Mouse (Mus musculus) heart, adult 2 months (tissue): ENCODE measurements around the gene Acp7. TPM values are rescaled to one million over a fixed set of nuclear protein-coding genes. Genes with fewer than 3 reads are reported as not detected.

Experiments
- DNase-seq, 2 experiments: peaks; one replicate each; pipeline ENCODE4 v3.0.0; 2021
- H3K27ac ChIP-seq: fragments of 200-600 bp; 2 replicates; pipeline ENCODE4 v1.8.1; 2022
- H3K27me3 ChIP-seq: fragments of 200-500 bp; 2 replicates; pipeline ENCODE4 v1.6.1; 2012; ENCODE audit warnings: mild to moderate bottlenecking, low read length, inconsistent platforms, mixed read lengths; ENCODE audit not compliant: control insufficient read depth, insufficient read depth
- H3K36me3 ChIP-seq: fragments of 200-500 bp; 2 replicates; pipeline ENCODE4 v1.6.1; 2012; ENCODE audit warnings: low read length, inconsistent platforms; ENCODE audit not compliant: control insufficient read depth, insufficient read depth
- H3K4me1 ChIP-seq: fragments of 200-500 bp; 2 replicates; pipeline ENCODE4 v1.6.1; 2011; ENCODE audit warnings: low read length; ENCODE audit not compliant: control insufficient read depth, insufficient read depth
- H3K4me3 ChIP-seq: fragments of 200-600 bp; 2 replicates; pipeline ENCODE4 v1.8.1; 2022
- H3K79me2 ChIP-seq: fragments of 200-500 bp; replicated peaks from 2 replicates; pipeline ENCODE4 v1.6.1; 2012; ENCODE audit warnings: mild to moderate bottlenecking, inconsistent platforms, low read length, moderate library complexity, mixed read lengths; ENCODE audit not compliant: control insufficient read depth, insufficient read depth
- H3K9ac ChIP-seq: fragments of 200-500 bp; 2 replicates; pipeline ENCODE4 v1.6.1; 2012; ENCODE audit warnings: low read depth, mild to moderate bottlenecking, control low read depth, inconsistent platforms, low read length, mixed read lengths
- CTCF ChIP-seq: fragments of 200-600 bp; IDR thresholded peaks from 2 replicates; pipeline ENCODE4 v1.8.1; 2022; ENCODE audit warnings: antibody characterized with exemption, mild to moderate bottlenecking, moderate library complexity
- EP300 ChIP-seq: fragments of 200-500 bp; IDR thresholded peaks from 2 replicates; pipeline ENCODE4 v1.6.1; 2011; ENCODE audit warnings: low read depth, low read length, control low read depth; ENCODE audit not compliant: insufficient read depth
- POLR2A ChIP-seq: fragments of 200-500 bp; IDR thresholded peaks from 2 replicates; pipeline ENCODE4 v1.6.1; 2011; ENCODE audit warnings: mild to moderate bottlenecking, low read depth, low read length, control low read depth; ENCODE audit not compliant: insufficient read depth
- WGBS: fragments of 180-500 bp; shearing (Covaris S2); methylation state at CpG from one replicate; pipeline ENCODE4 v1.1.7; 2018; 5-methylcytosine and 5-hydroxymethylcytosine counted together
- intact Hi-C: fragments of 180-260 bp; cut with DNase I; formaldehyde crosslinking; loops from one replicate; pipeline ENCODE4 v1.15.1; 2025
- microRNA-seq, 2 experiments: library from miRNA; unstranded; fragments of <30 nt; microRNA quantifications; one replicate each; pipeline ENCODE4 v1.2.0; 2021
- polyA plus RNA-seq: library from polyadenylated mRNA; depleted of rRNA; stranded (reverse); fragments of >200 nt; gene quantifications from 2 replicates; pipeline ENCODE4 v1.2.3, GENCODE M21; 2012; rRNA removed
- total RNA-seq, 2 experiments: library from RNA; stranded (reverse); gene quantifications; 2 replicates each; pipeline ENCODE4 v1.2.3; 2021

Gene Acp7
- total and polyA plus RNA-seq, 3 experiments = 0.49 TPM; not detected in 2

- Histone ChIP-seq H3K9ac (no peak overlapping the region), H3K27ac (no peak overlapping the region), H3K36me3 (no peaks in the 10 kb centered on the region), H3K4me3 (no peak overlapping the region), H3K27me3 (no peaks in the 10 kb centered on the region), H3K79me2 (no peaks in the 10 kb centered on the region), H3K4me1 (no peaks in the 10 kb centered on the region; the same call in 1 of the 2 replicates)
- TF ChIP-seq POLR2A (no peak), CTCF (no peak), EP300 (no peak)
- intact Hi-C loops = no loop called here
- DNase-seq = no peak
- 93% methylated on average over 11 of the region's 11 CpGs for WGBS
Observed at GRCm38 (mm10) chr7:28561967-28562366, 69.2 kb downstream of the Acp7 start.

GRCm38 (mm10) chr7:28560856-28561255 is 70.3 kb downstream of the Acp7 start:
- WGBS = 94% methylated on average over 10 of the region's 10 CpGs
- intact Hi-C loops = no loop called here
- TF ChIP-seq POLR2A (no peak), EP300 (no peak), CTCF (no peak)

GRCm38 (mm10) chr7:28558486-28558885 is 72.6 kb downstream of the Acp7 start:
- Histone ChIP-seq H3K36me3 (no peaks in the 10 kb centered on the region), H3K79me2 (no peaks in the 10 kb centered on the region), H3K4me1 (no peaks in the 10 kb centered on the region; the same call in 1 of the 2 replicates), H3K9ac (no peak overlapping the region), H3K27ac (no peak overlapping the region), H3K27me3 (no peaks in the 10 kb centered on the region), H3K4me3 (no peak overlapping the region)
- DNase-seq = peak; percentile 68 to 76
- 39% methylated on average over 4 of the region's 4 CpGs for WGBS
- intact Hi-C loops = no loop called here
- TF ChIP-seq POLR2A = no peak

More at GRCm38 (mm10) chr7:28560856-28561255, 70.3 kb downstream of the Acp7 start:
- Histone ChIP-seq H3K9ac (no peak overlapping the region), H3K27ac (no peak overlapping the region), H3K79me2 (no peaks in the 10 kb centered on the region), H3K4me1 (no peaks in the 10 kb centered on the region; the same call in 1 of the 2 replicates), H3K4me3 (no peak overlapping the region), H3K36me3 (no peaks in the 10 kb centered on the region), H3K27me3 (no peaks in the 10 kb centered on the region)
- no peak for DNase-seq

- H3K4me3 ChIP-seq = no peak overlapping the region
- no peak overlapping the region for H3K9ac ChIP-seq
- TF ChIP-seq CTCF (no peak), POLR2A (no peak), EP300 (no peak)
- WGBS = 68% methylated on average over 6 of the region's 6 CpGs
- H3K4me1 ChIP-seq = no peaks in the 10 kb centered on the region; the same call in 1 of the 2 replicates
- no peak overlapping the region for H3K27ac ChIP-seq
- H3K79me2 ChIP-seq = no peaks in the 10 kb centered on the region
- intact Hi-C loops = no loop called here
- DNase-seq = no peak
- H3K36me3 ChIP-seq = no peaks in the 10 kb centered on the region
- H3K27me3 ChIP-seq = no peaks in the 10 kb centered on the region
Observed at GRCm38 (mm10) chr7:28557708-28558107, 73.4 kb downstream of the Acp7 start.

Small RNAs within 50 kb of the gene (microRNA-seq; reads per million reads assigned to microRNA genes)
- gene Mir7049 = 0 to 1.1 reads per million in 2 experiments

Other genes with a start within 250 kb of the Acp7 start
- gene Med29, start 238.6 kb downstream of the Acp7 start, total RNA-seq = 10 to 100 TPM; 20.8 to 21.5 TPM
- 48.8 and 50.4 TPM in 2 replicates for gene Med29, start 238.6 kb downstream of the Acp7 start, polyA plus RNA-seq
- 10 to 100 TPM; 41.3 to 42.1 TPM for gene Paf1, start 238.4 kb downstream of the Acp7 start, total RNA-seq
- 63.8 and 67.0 TPM in 2 replicates for gene Paf1, start 238.4 kb downstream of the Acp7 start, polyA plus RNA-seq
- gene Gmfg, start 193.9 kb downstream of the Acp7 start, total RNA-seq = 1 to 10 TPM; 3.8 to 5.3 TPM
- 6.8 and 7.1 TPM in 2 replicates for gene Gmfg, start 193.9 kb downstream of the Acp7 start, polyA plus RNA-seq
- under 1 TPM; 0.68 to 0.73 TPM for gene Lrfn1, start 179.4 kb downstream of the Acp7 start, total RNA-seq
- gene Lrfn1, start 179.4 kb downstream of the Acp7 start, polyA plus RNA-seq = 0.82 and 1.3 TPM in 2 replicates
- gene Ifnl2, start 120.9 kb downstream of the Acp7 start, total RNA-seq = not detected
- gene Ifnl2, start 120.9 kb downstream of the Acp7 start, polyA plus RNA-seq = not detected in 2 replicates
- gene Ifnl3, start 108.5 kb downstream of the Acp7 start, total RNA-seq = not detected
- gene Ifnl3, start 108.5 kb downstream of the Acp7 start, polyA plus RNA-seq = not detected in 2 replicates
- gene Sycn, start 90.4 kb downstream of the Acp7 start, total RNA-seq = not detected
- not detected in 2 replicates for gene Sycn, start 90.4 kb downstream of the Acp7 start, polyA plus RNA-seq
- gene Nccrp1, start 84.1 kb downstream of the Acp7 start, total RNA-seq = not detected
- gene Nccrp1, start 84.1 kb downstream of the Acp7 start, polyA plus RNA-seq = not detected in 2 replicates
- gene Samd4b, start 33.2 kb downstream of the Acp7 start, total RNA-seq = 10 to 100 TPM; 21.9 to 22.4 TPM
- 38.8 and 46.1 TPM in 2 replicates for gene Samd4b, start 33.2 kb downstream of the Acp7 start, polyA plus RNA-seq
- 1 to 10 TPM; 8.8 to 9.4 TPM for gene Pak4, start 33.1 kb downstream of the Acp7 start, total RNA-seq
- 6.4 and 7.6 TPM in 2 replicates for gene Pak4, start 33.1 kb downstream of the Acp7 start, polyA plus RNA-seq
- gene Fbxo27, start 61.5 kb upstream of the Acp7 start, total RNA-seq = under 1 TPM in 1 of 2 experiments, not detected in 1; 0.23 TPM
- gene Fbxo27, start 61.5 kb upstream of the Acp7 start, polyA plus RNA-seq = 1.1 and 1.2 TPM in 2 replicates
- gene Fbxo17, start 85.5 kb upstream of the Acp7 start, total RNA-seq = under 1 TPM; 0.37 to 0.57 TPM
- gene Fbxo17, start 85.5 kb upstream of the Acp7 start, polyA plus RNA-seq = 1.7 and 2.0 TPM in 2 replicates
- gene Mrps12, start 110.5 kb upstream of the Acp7 start, total RNA-seq = 10 to 100 TPM; 47.8 to 57.3 TPM
- 36.3 and 51.9 TPM in 2 replicates for gene Mrps12, start 110.5 kb upstream of the Acp7 start, polyA plus RNA-seq
- gene Sars2, start 110.7 kb upstream of the Acp7 start, total RNA-seq = 10 to 100 TPM; 13.7 to 14.2 TPM
- gene Sars2, start 110.7 kb upstream of the Acp7 start, polyA plus RNA-seq = 18.5 and 20.2 TPM in 2 replicates
- not detected for gene Ccer2, start 124.8 kb upstream of the Acp7 start, total RNA-seq
- not detected in 2 replicates for gene Ccer2, start 124.8 kb upstream of the Acp7 start, polyA plus RNA-seq
- gene Sirt2, start 135.4 kb upstream of the Acp7 start, total RNA-seq = 10 to 100 TPM; 78.8 to 92.3 TPM
- 82.9 and 103 TPM in 2 replicates for gene Sirt2, start 135.4 kb upstream of the Acp7 start, polyA plus RNA-seq
- 10 to 100 TPM; 25.1 to 31.6 TPM for gene Nfkbib, start 136.2 kb upstream of the Acp7 start, total RNA-seq
- 18.7 and 27.8 TPM in 2 replicates for gene Nfkbib, start 136.2 kb upstream of the Acp7 start, polyA plus RNA-seq
- gene Rinl, start 157.6 kb upstream of the Acp7 start, total RNA-seq = 1 to 10 TPM; 1.3 to 2.0 TPM
- gene Rinl, start 157.6 kb upstream of the Acp7 start, polyA plus RNA-seq = 3.2 and 3.3 TPM in 2 replicates
- 100 to 1,000 TPM; 192 to 206 TPM for gene Hnrnpl, start 177.2 kb upstream of the Acp7 start, total RNA-seq
- 208 and 348 TPM in 2 replicates for gene Hnrnpl, start 177.2 kb upstream of the Acp7 start, polyA plus RNA-seq
- 1,000 to 10,000 TPM; 1,826 to 2,229 TPM for gene Ech1, start 193.9 kb upstream of the Acp7 start, total RNA-seq
- 2,087 and 2,697 TPM in 2 replicates for gene Ech1, start 193.9 kb upstream of the Acp7 start, polyA plus RNA-seq
- gene Lgals4, start 202.5 kb upstream of the Acp7 start, total RNA-seq = 10 to 100 TPM; 18.5 to 27.6 TPM
- 63.6 and 121 TPM in 2 replicates for gene Lgals4, start 202.5 kb upstream of the Acp7 start, polyA plus RNA-seq
- under 1 TPM in 1 of 2 experiments, not detected in 1; 0.61 TPM for gene Lgals7, start 232.5 kb upstream of the Acp7 start, total RNA-seq
- 1.6 and 4.0 TPM in 2 replicates for gene Lgals7, start 232.5 kb upstream of the Acp7 start, polyA plus RNA-seq